Mouse (Mus musculus) cerebellum, postnatal 25 days (tissue): Measurements from ENCODE around the gene Mmp10.

Experiments used
- DNase-seq, 2 experiments: peaks; one replicate each; pipeline ENCODE4 v3.0.0; 2021; ENCODE audit warnings: mixed read lengths in 2 of 2

The Mmp10 gene

GRCm38 (mm10) chr9:7502051-7502450, at the start of gene Mmp10:
TSS of gene Mmp10 (plus strand) at chr9:7502352.
- DNase-seq: no peak

DNA sequence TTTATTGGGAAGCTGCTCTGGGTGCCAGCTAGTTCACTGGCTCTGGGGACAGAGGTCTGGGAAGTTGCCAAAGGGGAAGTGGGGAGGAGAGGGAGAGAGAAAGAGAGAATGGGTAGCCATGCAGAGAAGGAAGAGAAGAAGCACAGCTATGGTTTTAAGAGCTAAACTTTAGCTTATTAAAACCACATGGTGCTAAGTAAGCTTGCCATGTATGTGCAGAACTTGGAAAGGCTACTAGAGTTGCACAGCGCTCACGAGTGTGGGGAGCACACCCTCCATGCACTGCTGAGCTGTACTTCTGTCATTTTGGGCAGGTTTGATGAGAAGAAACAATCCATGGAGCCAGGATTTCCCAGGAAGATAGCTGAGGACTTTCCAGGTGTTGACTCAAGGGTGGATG, 48.9 kb upstream of the Mmp10 start:
- no peak for DNase-seq

GRCm38 (mm10) chr9:7470262-7470661, 31.9 kb upstream of the Mmp10 start:
- DNase-seq: no peak

DNA sequence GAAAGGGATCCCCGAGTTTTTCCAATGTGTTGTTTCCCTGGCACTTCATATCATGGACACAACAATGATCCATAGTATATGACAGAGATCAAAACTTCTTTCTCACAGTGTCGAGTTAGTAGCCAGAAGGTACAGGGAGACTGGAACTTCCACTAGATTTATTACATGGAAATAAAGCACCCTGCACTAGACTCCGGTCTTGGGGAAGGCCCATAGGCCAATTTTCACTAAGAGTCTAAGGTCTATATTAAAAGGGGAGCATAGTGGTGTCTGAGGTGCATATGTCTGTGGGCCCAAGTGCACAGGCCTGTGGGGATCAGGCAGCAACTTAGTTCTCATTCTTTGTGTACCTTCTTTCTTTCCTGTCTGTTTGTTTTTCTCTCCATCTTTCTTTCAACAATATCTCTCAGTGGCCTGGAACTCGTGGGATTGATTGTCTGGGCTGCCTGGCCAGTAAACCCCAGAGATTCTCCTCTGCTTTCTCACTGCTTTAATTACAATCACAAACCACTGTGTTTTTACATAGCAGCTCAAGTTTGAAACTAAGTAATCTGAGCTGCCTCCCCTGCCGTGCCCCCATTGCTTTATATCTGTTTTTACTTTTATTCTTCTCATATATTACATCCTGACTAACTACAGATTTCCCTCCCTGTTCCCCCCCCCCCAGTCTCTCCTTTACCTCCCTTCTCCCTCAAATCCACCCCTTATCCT, 18.3 kb upstream of the Mmp10 start:
- DNase-seq: no peak

DNA sequence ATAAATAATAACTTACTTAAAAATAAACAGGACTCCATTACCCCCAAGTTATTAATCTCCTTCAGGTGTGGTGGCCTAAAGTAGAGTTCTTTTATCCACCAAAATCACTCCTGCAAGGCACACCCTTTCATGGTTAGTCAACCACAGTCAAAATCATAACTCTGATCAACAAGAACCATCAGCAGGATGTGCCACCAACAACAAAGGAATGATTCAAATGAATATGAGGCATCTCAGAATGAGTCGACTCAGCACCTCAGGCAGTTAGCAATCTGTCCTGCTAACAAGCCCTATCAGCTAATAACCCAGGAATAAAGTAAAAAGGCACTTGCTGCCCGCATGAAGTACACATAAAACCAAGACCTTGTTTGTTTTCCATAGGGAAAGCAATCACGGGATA, 1.0 kb upstream of the Mmp10 start:
- DNase-seq: no peak

DNA sequence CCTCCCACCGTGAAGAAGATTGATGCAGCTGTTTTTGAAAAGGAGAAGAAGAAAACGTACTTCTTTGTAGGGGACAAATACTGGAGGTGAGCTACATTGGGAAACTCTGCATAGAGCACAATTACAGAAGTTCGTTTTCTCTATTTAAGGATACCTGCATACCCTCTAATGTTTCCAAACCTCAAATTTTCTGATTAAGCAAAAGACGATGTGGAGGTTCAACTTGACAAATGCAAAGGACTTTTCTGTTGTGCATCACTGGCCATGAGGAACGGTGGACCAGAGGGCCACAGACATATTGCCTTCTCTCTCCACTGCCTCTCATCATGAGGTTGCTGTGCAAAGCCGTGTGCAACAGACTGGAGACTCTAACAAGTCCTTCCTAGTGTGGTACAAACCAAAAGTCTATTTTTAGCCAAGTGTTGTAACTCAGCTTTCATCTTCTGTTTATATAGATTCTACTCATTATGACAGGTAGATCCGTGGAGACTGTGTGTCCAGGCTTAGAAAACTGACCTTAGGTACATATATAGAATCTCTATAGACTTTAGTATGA, 5.2 kb downstream of the Mmp10 start:
- no peak for DNase-seq

DNA sequence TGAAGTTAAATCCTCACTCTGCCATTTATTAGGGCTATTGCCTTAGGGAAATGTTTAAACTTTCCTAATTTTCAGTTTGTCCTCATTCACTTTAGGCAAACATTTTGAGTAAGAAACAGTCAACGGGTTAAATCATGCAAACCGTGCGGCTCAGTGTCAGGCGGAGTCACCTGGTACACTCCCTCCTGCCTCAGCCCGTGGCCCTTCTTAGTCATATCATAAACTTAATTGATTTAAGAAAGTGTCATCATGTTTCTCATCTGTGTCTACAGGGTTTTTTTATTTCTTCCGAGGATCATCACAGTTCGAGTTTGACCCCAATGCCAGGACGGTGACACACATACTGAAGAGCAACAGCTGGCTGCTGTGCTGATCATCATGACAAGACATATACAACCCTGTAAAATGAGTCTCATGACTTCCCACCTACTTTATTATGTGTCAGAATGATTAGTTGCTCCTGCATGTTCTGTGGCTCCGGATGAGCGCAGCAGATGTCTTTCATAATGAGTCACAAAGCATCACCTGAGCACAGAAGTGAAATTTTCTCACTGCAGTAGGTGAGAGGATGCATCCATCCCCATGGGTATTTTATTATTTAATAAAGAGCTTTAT, 7.6 kb downstream of the Mmp10 start:
- DNase-seq: no peak

- DNase-seq: no peak
These were observed 15.9 kb downstream of the Mmp10 start for GRCm38 (mm10) chr9:7517944-7518571.

GRCm38 (mm10) chr9:7526255-7526940, 24.2 kb downstream of the Mmp10 start:
- DNase-seq: no peak

DNA sequence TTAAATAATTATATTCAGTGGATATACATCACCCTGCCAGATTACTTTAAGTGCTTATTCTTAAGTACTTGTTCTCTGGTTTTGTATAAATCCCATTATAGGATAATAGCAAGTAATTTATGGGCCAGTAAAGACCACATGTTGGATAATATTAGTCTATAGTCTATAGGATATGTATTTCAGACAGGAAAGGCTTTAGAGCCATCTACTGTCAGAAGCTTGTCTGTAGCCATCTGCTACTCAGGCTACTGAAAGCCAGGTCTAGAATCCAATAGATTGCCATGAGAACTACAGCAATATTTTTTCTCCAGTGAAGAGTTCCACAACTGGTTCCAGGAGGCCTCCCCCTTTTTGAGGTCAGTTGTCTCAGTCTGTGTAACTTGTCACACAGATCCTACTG, 40.6 kb downstream of the Mmp10 start:
- DNase-seq: no peak

- no peak for DNase-seq
These were observed 42.8 kb downstream of the Mmp10 start for GRCm38 (mm10) chr9:7544923-7545457.

GRCm38 (mm10) chr9:7545471-7545870, 43.3 kb downstream of the Mmp10 start:
- DNase-seq: no peak

- no peak for DNase-seq
These were observed 43.8 kb downstream of the Mmp10 start for GRCm38 (mm10) chr9:7545920-7546319.

DNA sequence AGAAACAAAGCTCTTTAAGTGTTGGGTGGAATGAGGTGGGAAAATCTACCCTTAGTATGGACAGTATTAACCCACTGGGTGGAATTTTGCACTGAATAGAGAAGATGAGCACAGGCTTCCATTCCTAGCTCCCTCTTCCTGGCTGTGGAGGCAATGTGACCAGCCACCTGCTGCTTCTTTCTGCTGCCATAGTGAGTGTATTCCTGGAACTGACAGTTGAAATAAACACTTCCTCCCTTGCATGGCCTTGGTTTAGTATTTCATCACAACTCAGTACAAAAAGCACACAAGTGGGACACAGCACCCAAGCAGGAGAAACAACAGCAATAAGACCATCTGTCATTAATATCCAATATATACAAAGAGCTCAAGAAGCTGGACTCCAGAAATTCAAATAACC, 49.8 kb downstream of the Mmp10 start:
- DNase-seq: no peak

GRCm38 (mm10) chr9:7553536-7553935, 51.4 kb downstream of the Mmp10 start:
- DNase-seq: no peak

DNA sequence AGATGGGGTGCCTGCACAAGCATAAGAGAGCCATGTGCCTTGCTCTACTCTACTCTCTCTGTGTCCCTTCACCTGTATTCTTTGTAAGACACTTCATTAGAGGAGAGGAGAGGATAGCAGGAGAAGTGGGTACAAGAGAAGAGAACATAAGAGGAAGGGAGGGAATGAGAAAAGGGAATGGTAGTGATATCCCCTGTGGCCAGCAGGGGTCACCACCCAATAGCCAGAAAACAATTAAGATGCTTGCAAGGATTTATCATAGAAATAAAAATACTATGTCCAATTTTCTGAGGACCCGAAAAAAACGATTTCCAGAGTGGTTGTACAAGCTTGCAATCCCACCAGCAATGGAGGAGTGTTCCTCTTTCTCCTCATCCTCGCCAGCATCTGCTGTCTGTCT, 52.2 kb downstream of the Mmp10 start:
- peak in 1 of 2 experiments; percentile 18 for DNase-seq

DNA sequence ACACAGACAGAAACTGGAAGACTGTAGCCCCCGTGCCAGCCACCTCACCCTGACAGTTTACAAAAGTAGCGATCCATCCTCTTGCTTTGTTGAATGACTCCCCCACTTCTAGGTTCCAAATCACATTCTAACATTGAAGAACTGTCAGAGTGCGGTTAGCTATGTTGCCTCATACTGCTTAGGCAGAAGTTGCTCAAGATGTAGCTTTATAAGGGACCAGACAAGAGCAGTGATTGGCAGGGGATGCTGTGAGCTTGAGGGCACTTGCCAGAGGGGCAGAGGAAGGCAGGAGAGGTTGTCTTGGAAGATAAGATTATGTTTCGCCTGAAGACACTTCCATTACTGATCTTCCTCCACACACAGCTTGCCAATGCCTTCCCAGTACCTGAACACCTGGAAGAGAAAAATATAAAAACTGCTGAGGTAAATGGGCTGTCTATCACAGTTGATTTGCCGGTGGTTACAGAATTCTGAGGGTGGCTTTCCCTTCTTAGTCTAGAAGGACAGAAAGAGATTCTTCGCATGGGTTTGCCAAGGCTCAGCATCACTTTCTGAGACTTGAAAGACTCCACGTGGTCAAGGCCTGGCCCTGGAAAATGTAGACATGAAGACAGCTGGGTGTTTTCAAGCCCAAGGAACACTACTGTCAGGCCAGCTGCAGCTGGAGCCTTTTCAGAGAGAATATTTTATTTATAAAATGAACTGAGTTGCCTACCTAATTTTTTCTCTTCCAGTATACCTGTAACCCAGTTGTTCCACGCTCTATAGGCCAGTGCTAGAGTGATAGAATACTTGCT, 56.3 kb downstream of the Mmp10 start, which contains the start of gene Mmp8:
Gene Mmp8 (plus strand): TSS at position 236 of the 797 bp plus-strand sequence.
- DNase-seq: no peak
